Mouse (Mus musculus) layer of hippocampus, postnatal 36 days (tissue): ENCODE measurements at regions not wholly inside any gene's neighbourhood (a gene's known extent, or its start where the extent isn't known, plus 50 kb on each side); places are given as distances from the start of the nearest gene placed in this dataset.

Source experiments
- DNase-seq, 2 experiments: peaks; one replicate each; pipeline ENCODE4 v3.0.0; 2022

DNA sequence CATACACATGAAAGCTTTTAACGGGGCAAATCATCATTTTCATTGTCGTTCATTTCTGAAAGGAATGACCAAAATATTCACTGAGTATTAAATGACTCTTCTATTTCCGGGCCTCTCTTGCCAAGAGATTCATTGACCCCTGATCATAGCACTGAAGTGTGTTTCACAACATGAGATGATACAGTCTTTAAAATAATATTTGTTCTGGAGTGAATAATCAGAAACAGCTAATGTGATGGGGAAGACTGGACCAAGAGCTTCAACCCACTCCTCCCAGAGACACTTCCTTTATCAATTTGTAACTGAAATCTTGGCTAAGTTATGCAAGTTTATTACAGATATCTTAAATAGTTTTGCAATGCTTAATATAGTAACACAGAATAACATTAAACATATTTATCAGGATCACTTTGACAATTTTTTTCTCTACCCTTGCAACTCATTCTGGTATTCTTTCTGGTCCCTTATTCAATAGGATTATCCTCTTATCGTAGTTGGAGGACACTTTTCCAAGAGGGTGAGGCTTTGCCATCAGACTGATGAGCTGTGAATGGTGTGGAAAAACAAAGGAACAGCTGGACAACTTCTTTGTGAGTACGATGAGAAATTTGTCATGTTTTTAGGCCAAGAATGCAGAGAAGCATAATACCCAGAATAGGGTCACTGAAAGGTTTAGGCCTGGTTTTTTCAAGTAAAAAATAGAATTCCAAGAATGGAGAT lies 149.6 kb upstream of the Sema3d start:
- no peak for DNase-seq

DNA sequence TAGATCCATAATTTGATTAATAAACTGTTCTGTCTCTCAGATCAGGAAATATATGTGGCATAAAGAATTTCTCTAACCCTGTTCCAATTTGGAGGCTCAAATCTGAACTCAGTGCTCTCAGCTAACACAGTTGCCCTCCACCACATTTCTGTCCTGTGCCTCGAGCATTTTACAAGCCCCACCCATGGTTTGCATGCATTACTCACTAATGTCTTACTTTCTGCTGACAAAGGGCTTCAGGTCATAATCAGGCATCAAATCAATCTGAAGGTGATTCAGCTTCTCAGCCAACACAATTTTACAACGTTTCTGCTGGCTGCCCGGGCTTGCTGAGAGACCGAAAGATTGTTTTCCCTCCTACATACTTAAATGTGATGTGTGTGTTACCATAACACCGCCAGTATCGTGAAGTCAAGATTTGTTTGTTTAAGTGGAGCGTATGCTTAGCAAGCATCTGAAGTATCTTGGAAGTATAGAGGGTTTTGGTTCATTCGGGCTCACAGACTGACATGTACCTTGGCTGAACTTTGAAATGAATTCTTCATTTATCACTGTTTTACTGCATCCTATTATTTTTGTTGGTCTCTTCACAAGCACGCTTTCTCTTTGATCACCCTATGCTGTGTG lies 139.9 kb upstream of the Sema3d start:
- DNase-seq = no peak

DNA sequence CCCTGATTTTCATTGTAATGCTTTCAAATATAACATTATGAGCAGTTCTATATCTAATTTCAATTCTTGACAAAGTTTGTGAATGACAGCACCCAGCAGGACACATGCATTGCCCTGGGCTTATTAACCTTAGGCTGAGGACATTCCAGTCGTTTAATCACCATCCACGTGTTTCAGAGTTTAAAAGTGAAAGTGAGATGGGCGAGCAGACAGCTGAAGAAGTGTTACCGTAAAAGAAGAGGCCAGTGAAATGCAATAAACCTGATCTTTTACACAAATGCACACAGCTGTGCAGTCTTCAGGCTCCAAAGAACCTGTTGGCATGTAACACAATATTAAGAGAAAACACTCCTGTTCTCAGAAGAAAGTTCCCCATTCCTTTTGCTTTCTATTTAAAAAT lies 89.5 kb upstream of the Sema3d start:
- DNase-seq = no peak

DNA sequence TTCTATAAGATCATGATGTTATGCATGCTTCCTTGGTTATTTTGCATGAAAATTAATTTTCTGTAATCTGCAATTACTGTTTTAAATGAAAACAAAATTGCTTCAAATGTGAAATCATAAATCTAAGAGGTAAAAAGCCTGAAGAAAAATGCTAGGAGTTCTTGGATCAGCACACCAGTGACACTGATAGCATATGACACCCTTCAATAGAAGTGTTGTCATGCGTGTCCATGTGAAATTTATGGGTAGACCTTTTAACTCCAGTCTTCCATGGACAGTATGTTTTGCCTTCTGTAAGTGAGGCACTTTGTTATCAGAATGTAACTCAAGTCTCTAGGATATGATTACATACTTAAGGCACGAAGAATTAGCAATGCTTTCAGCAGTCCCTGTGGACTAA lies 85.9 kb upstream of the Sema3d start:
- DNase-seq = no peak

DNA sequence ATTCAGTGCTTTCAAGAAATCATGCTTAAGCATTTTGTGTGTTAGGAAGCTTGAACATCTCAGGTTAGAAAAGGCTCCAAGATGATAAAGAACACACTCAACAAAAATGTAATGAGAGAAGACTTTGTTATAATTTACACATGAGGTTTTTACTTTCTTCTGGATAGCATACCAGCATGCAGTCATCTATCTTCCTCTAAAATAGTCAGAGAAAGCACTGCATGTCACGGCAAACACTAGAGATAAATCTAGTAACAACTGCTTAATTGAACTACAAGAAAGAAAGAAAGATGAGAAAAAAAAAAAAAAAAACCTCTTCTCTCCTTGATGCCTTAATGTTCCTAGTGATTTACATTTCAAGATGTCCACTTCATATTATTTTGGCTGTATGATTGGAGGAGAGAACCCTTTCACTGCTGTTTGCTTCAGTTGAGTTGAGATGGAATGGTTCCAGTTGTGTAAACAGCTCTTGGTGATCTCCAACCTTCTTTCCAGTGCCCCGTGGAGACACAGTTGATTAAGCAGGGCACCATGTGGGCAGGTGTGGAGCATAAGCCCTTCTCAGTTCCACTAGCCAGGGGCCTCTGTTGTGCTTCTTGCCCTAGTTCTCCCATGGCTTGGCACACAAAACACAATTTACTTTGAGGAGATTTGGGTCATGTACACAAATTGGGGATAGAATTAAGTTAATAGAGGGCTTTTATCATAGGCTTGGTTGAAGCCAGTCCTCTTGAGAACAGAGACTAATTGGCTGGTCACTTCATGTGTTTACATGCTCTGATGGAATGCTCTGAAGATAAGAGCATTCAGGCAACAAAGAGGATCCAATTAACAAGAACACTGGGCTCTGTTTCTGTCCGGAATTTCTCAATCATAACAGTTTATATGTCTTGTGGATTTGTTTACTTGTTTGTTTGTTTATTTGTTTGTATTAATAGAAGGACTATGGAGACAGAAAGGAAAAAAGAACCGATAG lies 81.1 kb upstream of the Sema3d start:
- no peak for DNase-seq

DNA sequence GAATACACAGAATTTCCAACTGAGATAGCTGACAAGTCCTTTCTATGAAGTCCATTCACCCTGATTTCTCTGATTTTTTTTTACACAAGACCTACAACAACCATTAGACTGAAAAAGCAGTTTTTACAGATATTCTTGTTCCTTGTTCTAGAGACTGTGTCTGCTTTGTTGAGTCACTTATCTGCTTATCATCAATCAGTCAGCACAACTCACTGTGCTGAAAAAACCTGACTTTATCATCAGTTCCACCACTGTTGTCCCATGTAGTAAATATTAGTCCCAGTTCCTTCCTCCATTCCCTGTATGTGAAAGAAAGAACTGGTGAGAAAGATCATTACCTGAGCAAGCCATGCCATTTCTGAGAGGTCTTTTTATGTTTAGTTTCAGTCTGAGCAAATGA lies 73.8 kb upstream of the Sema3d start:
- no peak for DNase-seq

DNA sequence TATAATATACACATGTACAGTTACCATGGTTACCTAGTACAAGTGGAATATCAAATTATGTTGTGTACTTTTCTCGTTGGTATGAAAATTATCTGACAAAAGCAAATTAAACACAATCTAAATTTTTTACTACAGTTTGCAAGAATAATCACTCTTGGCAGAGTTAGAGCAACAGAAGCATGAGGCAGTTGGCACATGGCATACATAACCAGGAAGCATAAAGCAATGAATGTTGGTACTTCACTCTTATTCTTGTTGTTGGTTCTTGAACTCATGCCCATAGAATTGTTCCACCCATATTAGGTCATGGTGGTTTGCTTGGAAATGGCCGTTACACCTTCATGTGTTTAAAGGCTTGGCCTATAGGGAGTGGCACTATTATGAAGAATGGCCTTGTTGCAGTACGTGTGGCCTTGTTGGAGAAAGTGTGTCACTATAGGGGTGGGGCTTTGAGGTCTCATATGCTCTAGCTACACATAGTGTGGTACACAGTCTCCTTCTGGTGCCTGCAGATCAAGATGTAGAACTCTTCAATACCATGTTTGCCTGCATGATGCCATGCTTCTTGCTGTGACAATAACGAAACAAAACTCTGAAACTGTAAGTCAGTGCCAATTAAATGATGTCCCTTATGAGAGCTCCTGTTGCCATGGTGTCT lies 50.4 kb upstream of the Sema3d start:
- DNase-seq = no peak
